Mouse (Mus musculus) small intestine, adult 2 months (tissue): ENCODE measurements around the gene Pkhd1.

ENCODE experiments used
- CTCF ChIP-seq: fragments of 200-500 bp; IDR thresholded peaks from 2 replicates; pipeline ENCODE4 v1.5.1; 2012; ENCODE audit warnings: low read depth, mild to moderate bottlenecking, control low read depth, inconsistent platforms, low read length, moderate library complexity, mixed read lengths; ENCODE audit not compliant: insufficient replicate concordance, insufficient read length; ENCODE audit errors: extremely low read depth
- POLR2A ChIP-seq: fragments of 200-500 bp; IDR thresholded peaks from 2 replicates; pipeline ENCODE4 v1.6.1; 2012; ENCODE audit warnings: low read depth, mild to moderate bottlenecking, control low read depth, inconsistent platforms, low read length, moderate library complexity

- no peak for TF ChIP-seq CTCF
- no peak for TF ChIP-seq POLR2A
Observed at GRCm38 (mm10) chr1:20454621-20455020, 163.2 kb downstream of the Pkhd1 start.
